Mouse (Mus musculus) embryonic facial prominence, embryonic 12.5 days (tissue): ENCODE data around the gene Ccl9. TPM values are rescaled to one million over a fixed set of nuclear protein-coding genes. Genes with fewer than 3 reads are reported as not detected.

Experiments used
- ATAC-seq: fragments of 200-750 bp; cut with Nextera tagmentation; 2 replicates; pipeline ENCODE4 v1.8.0; 2017; ENCODE audit not compliant: insufficient number of reproducible peaks, insufficient read depth, low FRiP score, low TSS enrichment
- H3K27ac ChIP-seq: fragments of 300-500 bp; sonication (generic); 2 replicates; pipeline ENCODE4 v1.5.1; 2016; ENCODE audit warnings: mild to moderate bottlenecking
- H3K27me3 ChIP-seq: fragments of 300-500 bp; sonication (generic); 2 replicates; pipeline ENCODE4 v1.6.1; 2016; ENCODE audit warnings: mild to moderate bottlenecking, moderate library complexity
- H3K36me3 ChIP-seq: fragments of 300-500 bp; sonication (generic); 2 replicates; pipeline ENCODE4 v1.6.1; 2016; ENCODE audit warnings: mild to moderate bottlenecking
- H3K4me1 ChIP-seq: fragments of 300-500 bp; sonication (generic); 2 replicates; pipeline ENCODE4 v1.6.1; 2016
- H3K4me2 ChIP-seq: fragments of 300-500 bp; sonication (generic); replicated peaks from 2 replicates; pipeline ENCODE4 v1.6.1; 2016; ENCODE audit warnings: mild to moderate bottlenecking, moderate library complexity
- H3K4me3 ChIP-seq: fragments of 300-500 bp; sonication (generic); 2 replicates; pipeline ENCODE4 v1.5.1; 2016; ENCODE audit warnings: mild to moderate bottlenecking
- H3K9ac ChIP-seq: fragments of 300-500 bp; sonication (generic); 2 replicates; pipeline ENCODE4 v1.6.1; 2016; ENCODE audit warnings: mild to moderate bottlenecking, moderate library complexity
- H3K9me3 ChIP-seq: fragments of 300-500 bp; sonication (generic); 2 replicates; pipeline ENCODE4 v1.6.1; 2016; ENCODE audit warnings: mild to moderate bottlenecking, moderate library complexity
- WGBS: fragments of 180-500 bp; shearing (Covaris S2); methylation state at CpG from one replicate; pipeline ENCODE4 v1.1.7; 2016; 5-methylcytosine and 5-hydroxymethylcytosine counted together
- polyA plus RNA-seq: library from polyadenylated mRNA; unstranded; fragments of >200 nt; fragmentation: Nextera tagmentation; extraction: Ambion mirVana; gene quantifications from 2 replicates; pipeline ENCODE4 v1.2.1, GENCODE M21; 2016

Gene Ccl9
- polyA plus RNA-seq, 1 experiment from 2014 or later, result 1.3 TPM

DNA sequence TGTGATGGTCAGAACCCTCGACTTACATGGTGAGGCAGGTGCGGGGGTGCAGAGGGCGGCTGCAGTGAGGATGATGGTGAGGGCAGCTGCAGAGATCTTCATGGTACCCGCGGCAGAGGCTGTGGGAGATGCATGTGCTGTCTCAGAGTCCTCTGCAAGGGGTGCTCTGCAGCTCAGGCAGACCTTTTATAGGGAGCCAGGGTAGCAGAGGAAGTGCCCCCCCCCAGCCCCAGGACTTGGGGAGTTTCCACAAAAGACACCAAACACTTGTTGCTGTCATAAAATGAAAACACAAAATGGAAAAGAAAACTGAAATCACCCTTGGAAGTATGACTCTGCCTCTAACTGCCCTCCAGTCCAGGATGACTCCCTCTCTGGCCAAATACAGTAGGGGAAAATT lies 48.1 kb downstream of the Ccl9 start, which contains the start of gene Ccl5:
Gene Ccl5 (minus strand): TSS at position 159 of the 400 bp plus-strand sequence.
- Histone ChIP-seq H3K9me3 (no peaks in the 10 kb centered on the region), H3K4me2 (no peak within 1 kb of the TSS), H3K27ac (no peak within 1 kb of the TSS), H3K9ac (no peak within 1 kb of the TSS), H3K4me1 (peaks cover 13% of the 10 kb centered on the region), H3K4me3 (no peak within 1 kb of the TSS), H3K27me3 (no peaks in the 10 kb centered on the region), H3K36me3 (no peaks in the 10 kb centered on the region)
- ATAC-seq, result no peak
- WGBS, result 80% methylated on average over 5 of the region's 5 CpGs

DNA sequence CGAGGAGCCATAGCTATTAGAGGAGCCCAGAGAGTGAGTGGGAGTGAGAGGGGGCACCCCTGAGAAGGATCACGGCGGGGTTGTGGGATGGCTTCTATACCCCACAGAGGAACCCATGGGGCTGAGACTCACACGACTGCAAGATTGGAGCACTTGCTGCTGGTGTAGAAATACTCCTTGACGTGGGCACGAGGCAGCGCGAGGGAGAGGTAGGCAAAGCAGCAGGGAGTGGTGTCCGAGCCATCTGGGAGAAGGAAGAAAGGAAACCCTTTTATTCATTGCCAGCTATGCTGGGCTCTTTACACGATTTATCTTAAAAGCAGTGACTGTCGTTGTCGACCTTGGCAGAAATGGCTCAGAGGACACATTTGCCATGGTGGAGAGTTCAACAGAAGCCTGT lies 49.4 kb downstream of the Ccl9 start:
- Histone ChIP-seq H3K4me2 (no peak overlapping the region), H3K9me3 (no peaks in the 10 kb centered on the region), H3K36me3 (no peaks in the 10 kb centered on the region), H3K4me3 (no peak overlapping the region), H3K27ac (no peak overlapping the region), H3K4me1 (peaks cover under 1% of the 10 kb centered on the region), H3K9ac (no peak overlapping the region), H3K27me3 (no peaks in the 10 kb centered on the region)
- 65% methylated on average over 12 of the region's 12 CpGs for WGBS
- no peak for ATAC-seq

Other genes with a start within 250 kb of the Ccl9 start
- gene Rasl10b, start 169.5 kb downstream of the Ccl9 start, polyA plus RNA-seq, result 6.3 and 6.9 TPM in 2 replicates
- 0.06 and 0.09 TPM in 2 replicates for gene Gas2l2, start 149.2 kb downstream of the Ccl9 start, polyA plus RNA-seq
- 0.45 and 0.60 TPM in 2 replicates for gene 1700020L24Rik, start 141.0 kb downstream of the Ccl9 start, polyA plus RNA-seq
- gene Mmp28, start 115.6 kb downstream of the Ccl9 start, polyA plus RNA-seq, result 2.9 and 3.2 TPM in 2 replicates
- gene Taf15, start 105.5 kb downstream of the Ccl9 start, polyA plus RNA-seq, result 14.5 and 15.5 TPM in 2 replicates
- gene Heatr9, start 56.5 kb downstream of the Ccl9 start, polyA plus RNA-seq, result not detected in 2 replicates
- gene Ccl5, start 48.1 kb downstream of the Ccl9 start, polyA plus RNA-seq, result 0.79 TPM in 1 of 2 replicates, not detected in the other
- 0.70 and 1.4 TPM in 2 replicates for gene Ccl6, start 14.5 kb upstream of the Ccl9 start, polyA plus RNA-seq
- gene Rpl9-ps1, start 67.0 kb upstream of the Ccl9 start, polyA plus RNA-seq, result not detected in 2 replicates
- 0.51 and 0.93 TPM in 2 replicates for gene Ccl3, start 70.7 kb upstream of the Ccl9 start, polyA plus RNA-seq
- 0.26 and 0.61 TPM in 2 replicates for gene Ccl4, start 83.9 kb upstream of the Ccl9 start, polyA plus RNA-seq
- not detected in 2 replicates for gene Wfdc17, start 125.4 kb upstream of the Ccl9 start, polyA plus RNA-seq
- not detected in 2 replicates for gene Wfdc18, start 130.4 kb upstream of the Ccl9 start, polyA plus RNA-seq
- gene Wfdc21, start 168.3 kb upstream of the Ccl9 start, polyA plus RNA-seq, result not detected in 2 replicates
- gene Heatr6, start 175.1 kb upstream of the Ccl9 start, polyA plus RNA-seq, result 30.4 and 31.2 TPM in 2 replicates